Mouse (Mus musculus) splenic B cell, adult 2 months (primary cell): ENCODE measurements at regions not wholly inside any gene's neighbourhood (a gene's known extent, or its start where the extent isn't known, plus 50 kb on each side); places are given as distances from the start of the nearest gene placed in this dataset.

ENCODE experiments used
- DNase-seq: peaks from one replicate; pipeline ENCODE4 v3.0.0-alpha.2; 2011; ENCODE audit warnings: low read depth, low spot score
- H3K27me3 ChIP-seq: 2 replicates; pipeline ENCODE4 v1.6.1; 2012; ENCODE audit warnings: mild to moderate bottlenecking, low read length, moderate library complexity, mixed read lengths; ENCODE audit not compliant: control insufficient read depth, poor library complexity, insufficient read depth, severe bottlenecking
- H3K36me3 ChIP-seq: 2 replicates; pipeline ENCODE4 v1.6.1; 2012; ENCODE audit warnings: mild to moderate bottlenecking, low read length, moderate library complexity, mixed read lengths; ENCODE audit not compliant: control insufficient read depth, poor library complexity, insufficient read depth, severe bottlenecking

DNA sequence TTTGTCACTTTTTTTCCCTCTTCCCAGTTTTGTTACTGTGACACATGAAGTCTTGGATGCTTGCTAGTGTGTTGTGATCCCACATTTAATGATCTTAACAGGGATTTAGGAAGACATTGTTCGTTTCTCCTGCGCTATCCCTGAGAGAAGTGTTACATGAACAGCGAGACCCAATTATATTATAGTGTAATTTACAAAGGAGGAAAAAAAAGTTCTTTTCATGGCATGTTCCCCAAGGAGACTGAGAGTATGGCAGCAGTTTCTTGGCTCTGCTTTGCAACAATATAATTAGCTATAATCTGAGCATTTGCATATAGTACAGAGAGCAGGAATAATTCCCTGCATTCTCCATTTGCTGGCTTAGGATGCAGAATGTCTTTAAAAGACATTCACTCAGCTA is 168.6 kb downstream of the Insc start:
- Histone ChIP-seq H3K27me3 (no peaks in the 10 kb centered on the region), H3K36me3 (no peaks in the 10 kb centered on the region)

GRCm38 (mm10) chr7:114922155-114922554 is 178.7 kb downstream of the Insc start:
- DNase-seq: peak; percentile 79
- Histone ChIP-seq H3K27me3 (no peaks in the 10 kb centered on the region), H3K36me3 (no peaks in the 10 kb centered on the region)

More for the DNA sequence above, 168.6 kb downstream of the Insc start:
- no peak for DNase-seq

GRCm38 (mm10) chr7:114933861-114934260 is 190.4 kb downstream of the Insc start:
- no peak for DNase-seq
- Histone ChIP-seq H3K27me3 (0 out of 2 replicates have a peak, but pooled peaks cover 2% of the 10 kb centered on the region), H3K36me3 (no peaks in the 10 kb centered on the region)

DNA sequence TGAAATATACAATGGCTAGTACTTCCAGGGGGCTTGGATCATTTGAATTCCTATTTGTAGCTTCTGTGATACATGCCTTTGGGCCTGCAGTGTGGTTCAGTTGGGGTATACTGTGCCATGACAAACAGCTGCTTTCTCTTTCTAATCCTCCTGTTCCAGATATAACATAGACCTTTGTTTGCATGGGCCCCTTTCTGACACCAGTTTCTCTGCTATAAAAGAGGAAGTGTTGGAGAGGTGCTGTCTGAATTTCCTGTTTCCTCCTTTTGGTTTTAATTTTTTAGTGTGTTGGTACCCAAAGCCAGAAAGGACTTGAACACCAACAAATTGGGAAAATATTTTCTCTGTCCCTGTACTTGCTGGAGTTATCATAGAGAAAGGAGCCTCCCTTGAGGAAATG is 207.3 kb downstream of the Insc start:
- peak; percentile 62 for DNase-seq
- Histone ChIP-seq H3K36me3 (no peaks in the 10 kb centered on the region), H3K27me3 (no peaks in the 10 kb centered on the region)

DNA sequence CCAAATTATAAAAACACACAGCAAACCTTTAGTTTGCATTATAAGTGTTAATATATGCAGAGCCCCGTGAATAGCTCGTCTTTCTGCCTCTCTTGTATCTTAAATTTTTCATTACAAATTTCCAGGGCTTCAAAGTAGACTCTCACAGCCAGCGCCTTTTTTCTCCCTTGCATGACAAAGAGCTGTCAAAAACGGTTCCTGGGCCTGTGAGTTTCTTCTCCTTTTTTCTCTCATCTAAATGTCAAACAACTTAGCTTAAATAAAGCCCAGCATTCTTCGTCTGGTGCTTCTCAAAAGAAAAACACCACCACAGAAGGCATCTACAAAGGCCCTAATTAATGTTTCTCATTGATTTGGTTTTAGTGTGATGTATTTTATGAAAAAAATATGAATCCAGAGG is 219.7 kb downstream of the Insc start:
- Histone ChIP-seq H3K27me3 (no peaks in the 10 kb centered on the region), H3K36me3 (no peaks in the 10 kb centered on the region)
- no peak for DNase-seq

GRCm38 (mm10) chr7:114965923-114966322 is 222.4 kb downstream of the Insc start:
- no peaks in the 10 kb centered on the region for H3K36me3 ChIP-seq
- no peaks in the 10 kb centered on the region for H3K27me3 ChIP-seq
- no peak for DNase-seq

DNA sequence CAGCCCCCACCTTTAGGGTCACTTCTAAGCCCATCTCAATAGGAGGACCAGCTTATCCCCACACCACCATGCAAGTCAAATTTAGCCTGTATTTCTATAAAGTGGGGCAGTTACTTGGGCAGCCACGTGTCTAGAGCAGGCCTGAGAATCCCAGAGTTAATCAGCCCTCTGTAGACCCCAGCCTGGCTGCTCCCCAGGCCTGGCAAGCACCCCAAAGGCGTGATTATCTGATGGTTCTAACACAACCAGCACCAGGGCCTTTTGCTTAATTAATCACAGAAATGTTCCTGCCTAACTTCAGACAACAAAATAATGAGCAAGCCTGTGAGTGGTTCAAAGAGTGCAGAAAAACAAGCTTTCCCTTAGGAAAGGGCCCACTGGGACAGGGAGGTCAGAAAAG is 243.0 kb downstream of the Insc start:
- no peak for DNase-seq
- no peaks in the 10 kb centered on the region for H3K27me3 ChIP-seq
- no peaks in the 10 kb centered on the region for H3K36me3 ChIP-seq

DNA sequence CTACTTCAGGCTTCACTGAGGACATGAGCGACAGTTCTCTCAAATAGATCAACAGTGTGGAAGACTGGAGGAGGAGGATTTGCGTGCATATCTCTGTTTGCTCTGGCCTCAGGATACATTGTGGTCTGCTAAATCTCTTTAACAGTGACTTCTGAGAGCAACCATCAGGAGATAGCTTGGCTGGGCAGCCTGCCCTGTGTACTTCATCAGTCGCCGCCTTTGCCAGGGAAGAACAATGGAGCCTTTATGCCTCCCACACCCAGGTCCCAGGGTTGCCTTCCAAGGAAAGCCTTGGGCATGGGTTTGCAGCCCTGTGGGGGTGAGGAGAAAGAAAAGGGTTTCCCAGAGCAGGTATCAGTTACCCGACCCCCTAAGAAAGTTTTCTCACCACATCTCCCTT is 247.8 kb downstream of the Insc start:
- Histone ChIP-seq H3K36me3 (no peaks in the 10 kb centered on the region), H3K27me3 (no peaks in the 10 kb centered on the region)
- DNase-seq: no peak

GRCm38 (mm10) chr7:114992440-114992839 is 248.9 kb downstream of the Insc start:
- no peaks in the 10 kb centered on the region for H3K27me3 ChIP-seq
- no peaks in the 10 kb centered on the region for H3K36me3 ChIP-seq
- DNase-seq: no peak

- no peaks in the 10 kb centered on the region for H3K27me3 ChIP-seq
- DNase-seq: peak; percentile 75
- no peaks in the 10 kb centered on the region for H3K36me3 ChIP-seq
Measured at GRCm38 (mm10) chr7:115000796-115001524, 257.5 kb downstream of the Insc start.

DNA sequence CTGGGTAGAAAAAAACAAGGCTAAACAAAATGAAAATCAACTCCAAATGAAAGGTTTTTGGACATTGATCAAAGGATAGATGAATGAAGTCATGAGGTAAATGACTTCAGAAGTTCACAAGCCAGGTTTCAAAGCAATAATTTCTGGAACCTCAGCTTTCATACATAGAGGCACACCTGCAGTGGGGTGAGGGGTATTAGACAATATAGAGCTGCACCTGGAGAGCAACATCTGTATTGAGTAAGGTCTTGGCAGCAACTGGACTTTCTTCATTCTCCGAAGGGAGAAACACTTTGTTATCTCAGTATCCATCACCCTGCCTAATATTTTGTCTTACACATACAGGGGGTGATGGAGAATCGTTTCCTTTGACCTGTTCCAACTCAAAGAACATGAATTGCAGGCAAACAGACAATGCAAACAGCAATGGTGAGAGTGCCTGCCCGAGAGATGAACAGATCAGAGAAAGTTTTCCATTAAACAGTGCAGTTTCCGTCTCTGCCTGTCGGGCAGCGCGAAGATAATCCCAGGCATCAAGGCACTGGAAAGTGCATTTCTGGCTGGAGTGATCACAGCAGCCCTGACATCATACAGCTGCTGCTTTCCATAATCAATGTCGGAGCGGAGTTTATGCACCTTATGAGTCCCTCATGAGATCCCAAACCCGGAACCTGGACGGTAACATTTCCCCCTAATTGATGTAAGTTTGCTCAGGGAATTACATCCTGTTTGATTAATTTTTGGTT is 270.9 kb downstream of the Insc start:
- H3K36me3 ChIP-seq: no peaks in the 10 kb centered on the region
- H3K27me3 ChIP-seq: no peaks in the 10 kb centered on the region
- DNase-seq: no peak

DNA sequence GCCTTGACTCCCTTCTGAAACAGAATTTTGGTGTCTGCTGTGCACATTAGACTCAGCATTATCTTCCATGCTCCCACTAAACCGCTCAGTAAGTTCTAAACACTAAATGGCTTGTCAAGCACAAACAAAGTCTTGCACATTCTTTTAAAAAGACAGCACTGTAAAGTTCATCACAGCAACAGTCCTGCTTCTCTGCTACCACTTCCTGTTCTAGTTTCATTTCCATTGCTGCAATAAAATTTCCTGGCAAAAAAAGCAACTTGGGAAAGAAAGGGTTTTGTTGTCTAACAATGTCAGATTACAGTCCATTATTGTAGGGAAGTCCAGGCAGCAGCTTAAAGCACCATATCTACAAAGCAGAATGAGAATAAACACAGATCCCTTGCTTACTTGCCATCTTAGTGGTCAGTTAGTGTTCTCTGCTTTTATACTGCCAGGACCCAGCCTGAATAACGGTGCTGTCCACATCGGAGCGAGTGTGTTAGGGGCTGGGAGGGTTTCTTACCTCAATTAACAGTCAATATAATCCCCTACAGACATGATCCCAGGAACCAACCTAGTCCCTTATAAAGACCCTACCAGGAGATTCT is 276.0 kb downstream of the Insc start:
- Histone ChIP-seq H3K36me3 (no peaks in the 10 kb centered on the region), H3K27me3 (no peaks in the 10 kb centered on the region)
- peak; percentile 13 for DNase-seq

DNA sequence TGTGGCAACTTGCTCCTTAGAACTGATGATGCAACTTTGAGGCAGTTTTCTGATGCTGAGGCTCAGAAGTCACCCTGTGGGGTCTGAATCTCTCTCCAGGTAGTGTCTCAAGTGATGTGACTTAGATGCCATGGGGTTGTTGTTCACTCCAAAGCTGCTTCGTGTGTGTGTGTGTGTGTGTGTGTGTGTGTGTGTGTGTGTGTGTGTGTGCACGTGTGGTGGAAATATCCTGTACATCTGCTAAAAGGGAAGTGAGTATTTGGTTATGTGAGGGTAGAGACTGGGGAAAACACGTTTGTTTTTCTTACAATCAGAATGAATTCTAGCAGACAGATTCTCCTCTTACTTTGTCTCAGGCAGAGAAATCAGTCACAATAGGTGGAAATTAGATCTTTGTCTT is 276.5 kb downstream of the Insc start:
- peak; percentile 67 for DNase-seq
- H3K27me3 ChIP-seq: no peaks in the 10 kb centered on the region
- no peaks in the 10 kb centered on the region for H3K36me3 ChIP-seq

- no peak for DNase-seq
- no peaks in the 10 kb centered on the region for H3K36me3 ChIP-seq
- H3K27me3 ChIP-seq: no peaks in the 10 kb centered on the region
Measured at GRCm38 (mm10) chr7:115025803-115026202, 282.3 kb downstream of the Insc start.

DNA sequence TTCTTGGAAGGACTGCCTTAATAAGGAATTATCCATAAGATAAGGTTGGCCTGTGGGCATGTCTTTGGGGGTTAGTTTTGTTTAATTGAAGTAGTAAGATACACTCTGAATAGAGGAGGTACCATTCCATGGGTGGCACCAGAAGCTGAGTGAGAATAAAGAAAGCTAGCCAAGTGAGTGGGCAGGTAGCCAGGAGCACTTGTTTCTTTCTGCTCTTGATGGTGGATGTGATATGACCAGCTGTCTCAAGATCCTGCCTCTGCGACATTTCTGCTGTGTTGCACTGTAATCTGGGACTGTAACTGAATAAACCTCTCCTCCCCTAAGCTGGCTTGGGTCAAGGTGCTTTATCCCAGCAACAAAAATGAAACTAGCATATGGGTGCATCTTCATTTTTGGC is 284.2 kb downstream of the Insc start:
- Histone ChIP-seq H3K27me3 (no peaks in the 10 kb centered on the region), H3K36me3 (no peaks in the 10 kb centered on the region)
- no peak for DNase-seq
